Mouse (Mus musculus) heart, adult 2 months (tissue): ENCODE measurements around the gene Rab1b.

Experiments used
- CTCF ChIP-seq: fragments of 200-600 bp; IDR thresholded peaks from 2 replicates; pipeline ENCODE4 v1.8.1; 2022; ENCODE audit warnings: antibody characterized with exemption, mild to moderate bottlenecking, moderate library complexity
- EP300 ChIP-seq: fragments of 200-500 bp; IDR thresholded peaks from 2 replicates; pipeline ENCODE4 v1.6.1; 2011; ENCODE audit warnings: low read depth, low read length, control low read depth; ENCODE audit not compliant: insufficient read depth
- POLR2A ChIP-seq: fragments of 200-500 bp; IDR thresholded peaks from 2 replicates; pipeline ENCODE4 v1.6.1; 2011; ENCODE audit warnings: mild to moderate bottlenecking, low read depth, low read length, control low read depth; ENCODE audit not compliant: insufficient read depth

DNA sequence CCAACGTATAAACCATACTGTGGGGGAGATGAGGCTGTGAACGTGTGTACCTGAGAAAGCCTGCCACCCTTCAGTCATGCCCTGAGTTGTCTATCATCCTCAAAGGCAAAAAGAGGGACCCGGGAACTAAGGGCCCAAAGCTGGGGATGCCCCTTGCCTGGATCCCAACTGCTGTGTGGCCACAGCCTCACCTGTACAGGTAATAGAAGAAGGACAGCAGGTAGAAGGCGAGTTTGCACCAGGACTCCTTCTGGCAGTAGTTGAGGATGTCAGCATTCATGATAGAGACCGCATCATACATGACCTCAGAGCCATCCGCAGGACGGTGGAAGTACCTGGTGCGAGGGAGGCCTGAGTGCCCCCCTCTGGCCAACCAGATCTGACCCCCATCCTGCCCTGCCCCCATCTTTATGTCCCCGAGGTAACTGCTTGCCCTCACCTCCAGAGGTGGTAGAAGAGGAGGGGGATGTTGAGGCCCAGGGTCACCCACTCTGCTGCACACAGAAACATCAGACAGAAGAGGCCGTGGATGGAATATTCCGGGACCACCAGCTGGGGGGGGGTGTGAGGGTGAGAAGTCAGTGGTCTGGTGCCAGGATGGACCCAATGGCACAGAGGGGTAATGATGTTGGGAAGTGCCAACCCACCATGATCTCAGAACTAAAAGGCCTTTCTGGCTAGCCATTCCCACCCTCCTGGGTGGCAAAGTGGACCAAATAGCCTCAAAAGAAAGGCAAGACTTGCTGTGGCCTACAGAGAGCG, 13.2 kb downstream of the Rab1b start:
- TF ChIP-seq POLR2A (no peak), CTCF (no peak), EP300 (no peak)
